Mouse (Mus musculus): Measurements from ENCODE around the gene Gins3. TPM values are rescaled to one million over a fixed set of nuclear protein-coding genes. Genes with fewer than 3 reads are reported as not detected.

Gene Gins3
- polyA plus RNA-seq, 1 experiment from 2014 or later = 19.6 TPM

DNA sequence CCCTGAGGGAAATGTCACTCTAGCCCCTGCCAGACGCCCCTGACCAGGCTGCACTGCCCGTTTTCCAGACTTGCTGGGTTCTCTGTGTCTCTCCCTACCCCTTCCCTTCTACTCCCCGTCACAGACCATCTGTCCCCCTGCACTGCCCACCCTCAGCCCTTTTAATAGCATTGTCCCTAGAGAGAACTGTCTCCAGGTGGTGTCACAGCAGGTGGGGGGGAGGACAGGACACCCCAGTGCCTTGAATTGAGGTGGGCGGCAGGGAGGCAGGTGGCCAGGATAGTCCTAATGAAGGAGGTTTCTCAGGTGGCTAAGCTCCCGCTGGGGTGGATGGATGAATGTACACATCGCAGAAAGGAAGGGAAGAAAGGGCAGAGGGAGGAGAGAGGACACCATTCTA lies 61.4 kb downstream of the Gins3 start:
- ATAC-seq (replicated peaks; ENCODE audit: low FRiP score) = no peak
- H3K36me3 ChIP-seq (ENCODE audit: control insufficient read depth, insufficient read depth, low read length) = no peaks in the 10 kb centered on the region
- 27% methylated on average over 6 of the region's 6 CpGs for WGBS
- H3K4me3 ChIP-seq (ENCODE audit: low read depth, low read length) = no peak overlapping the region
- H3K4me1 ChIP-seq (replicated peaks; ENCODE audit: control insufficient read depth, insufficient read depth, low read length) = no peaks in the 10 kb centered on the region
- H3K27me3 ChIP-seq (replicated peaks; ENCODE audit: control insufficient read depth, insufficient read depth, low read length) = peaks cover 37% of the 10 kb centered on the region
- H3K9ac ChIP-seq (ENCODE audit: low read depth, low read length) = no peak overlapping the region
- H3K9me3 ChIP-seq (ENCODE audit: control insufficient read depth, low read length) = no peaks in the 10 kb centered on the region
- no peak overlapping the region for H3K27ac ChIP-seq (ENCODE audit: low read depth, low read length)
- DNase-seq (ENCODE audit: low spot score) = no peak
- H3K4me2 ChIP-seq = no peak overlapping the region

Other genes with a start within 250 kb of the Gins3 start
- gene Cfap20, start 198.6 kb upstream of the Gins3 start, polyA plus RNA-seq (2014; fragmentation: Nextera tagmentation; extraction: Ambion mirVana) = 78.7 and 82.2 TPM in 2 replicates
- 13.0 and 15.4 TPM in 2 replicates for gene Csnk2a2, start 143.4 kb upstream of the Gins3 start, polyA plus RNA-seq (2014; fragmentation: Nextera tagmentation; extraction: Ambion mirVana)
- not detected in 2 replicates for gene Ccdc113, start 99.4 kb upstream of the Gins3 start, polyA plus RNA-seq (2014; fragmentation: Nextera tagmentation; extraction: Ambion mirVana)
- gene Prss54, start 57.1 kb upstream of the Gins3 start, polyA plus RNA-seq (2014; fragmentation: Nextera tagmentation; extraction: Ambion mirVana) = not detected in 2 replicates
- gene Ndrg4, start 43.5 kb downstream of the Gins3 start, polyA plus RNA-seq (2014; fragmentation: Nextera tagmentation; extraction: Ambion mirVana) = 3.8 and 4.7 TPM in 2 replicates
- gene Setd6, start 82.4 kb downstream of the Gins3 start, polyA plus RNA-seq (2014; fragmentation: Nextera tagmentation; extraction: Ambion mirVana) = 34.1 and 36.0 TPM in 2 replicates
- gene Cnot1, start 174.0 kb downstream of the Gins3 start, polyA plus RNA-seq (2014; fragmentation: Nextera tagmentation; extraction: Ambion mirVana) = 94.4 and 102 TPM in 2 replicates
- 458 and 484 TPM in 2 replicates for gene Sap18b, start 191.9 kb downstream of the Gins3 start, polyA plus RNA-seq (2014; fragmentation: Nextera tagmentation; extraction: Ambion mirVana)
- gene Slc38a7, start 220.1 kb downstream of the Gins3 start, polyA plus RNA-seq (2014; fragmentation: Nextera tagmentation; extraction: Ambion mirVana) = 13.8 and 14.8 TPM in 2 replicates